Mouse (Mus musculus): ENCODE measurements around the gene Wdfy3.
A peak's percentile ranks its signal among the peaks of the same experiment; 100 is the strongest.

The Wdfy3 gene

GRCm38 (mm10) chr5:101836221-101836620 is 233.5 kb downstream of the Wdfy3 start:
- no peak for DNase-seq (ENCODE audit: low read depth, low spot score)

GRCm38 (mm10) chr5:101833875-101834274 is 235.8 kb downstream of the Wdfy3 start:
- no peak for DNase-seq (ENCODE audit: low read depth, low spot score)

- no peak for DNase-seq (ENCODE audit: low read depth, low spot score)
Observed at GRCm38 (mm10) chr5:101832991-101833390, 236.7 kb downstream of the Wdfy3 start.

- no peak for DNase-seq (ENCODE audit: low read depth, low spot score)
Observed at GRCm38 (mm10) chr5:101832042-101832441, 237.7 kb downstream of the Wdfy3 start.

- DNase-seq (ENCODE audit: low read depth, low spot score) = no peak
Observed at GRCm38 (mm10) chr5:101830180-101830579, 239.5 kb downstream of the Wdfy3 start.

GRCm38 (mm10) chr5:101828932-101829331 is 240.8 kb downstream of the Wdfy3 start:
- no peak for DNase-seq (ENCODE audit: low read depth, low spot score)

- DNase-seq (ENCODE audit: low read depth, low spot score) = no peak
Observed at GRCm38 (mm10) chr5:101827477-101827876, 242.2 kb downstream of the Wdfy3 start.

- peak; percentile 8 for DNase-seq (ENCODE audit: low read depth, low spot score)
Observed at GRCm38 (mm10) chr5:101826531-101826970, 243.2 kb downstream of the Wdfy3 start.

GRCm38 (mm10) chr5:101825111-101825911 is 244.4 kb downstream of the Wdfy3 start:
- DNase-seq (ENCODE audit: low read depth, low spot score) = no peak

- DNase-seq (ENCODE audit: low read depth, low spot score) = no peak
Observed at GRCm38 (mm10) chr5:101822311-101822670, 247.4 kb downstream of the Wdfy3 start.

- DNase-seq (ENCODE audit: low read depth, low spot score) = no peak
Observed at GRCm38 (mm10) chr5:101821491-101822310, 248.0 kb downstream of the Wdfy3 start.

GRCm38 (mm10) chr5:101821052-101821451 is 248.7 kb downstream of the Wdfy3 start:
- no peak for DNase-seq (ENCODE audit: low read depth, low spot score)

- no peak for DNase-seq (ENCODE audit: low read depth, low spot score)
Observed at GRCm38 (mm10) chr5:101819844-101820243, 249.9 kb downstream of the Wdfy3 start.

- no peak for DNase-seq (ENCODE audit: low read depth, low spot score)
Observed at GRCm38 (mm10) chr5:101819216-101819615, 250.5 kb downstream of the Wdfy3 start.

GRCm38 (mm10) chr5:101816822-101817221 is 252.9 kb downstream of the Wdfy3 start:
- no peak for DNase-seq (ENCODE audit: low read depth, low spot score)

GRCm38 (mm10) chr5:101811296-101812169 is 258.2 kb downstream of the Wdfy3 start:
- DNase-seq (ENCODE audit: low read depth, low spot score) = no peak

- DNase-seq (ENCODE audit: low read depth, low spot score) = no peak
Observed at GRCm38 (mm10) chr5:101802358-101803022, 267.2 kb downstream of the Wdfy3 start.

GRCm38 (mm10) chr5:101801891-101802290 is 267.8 kb downstream of the Wdfy3 start:
- no peak for DNase-seq (ENCODE audit: low read depth, low spot score)

- DNase-seq (ENCODE audit: low read depth, low spot score) = no peak
Observed at GRCm38 (mm10) chr5:101792665-101793064, 277.1 kb downstream of the Wdfy3 start.

- DNase-seq (ENCODE audit: low read depth, low spot score) = no peak
Observed at GRCm38 (mm10) chr5:101790560-101790959, 279.2 kb downstream of the Wdfy3 start.

- no peak for DNase-seq (ENCODE audit: low read depth, low spot score)
Observed at GRCm38 (mm10) chr5:101789770-101790169, 280.0 kb downstream of the Wdfy3 start.

All from c-Kit-negative CD71-positive TER-119-positive erythroid progenitor cells, embryonic 14.5 days (primary cell).